Mouse (Mus musculus): ENCODE measurements at regions not wholly inside any gene's neighbourhood (a gene's known extent, or its start where the extent isn't known, plus 50 kb on each side); places are given as distances from the start of the nearest gene placed in this dataset.

- DNase-seq, result no peak
Observed at GRCm38 (mm10) chr12:94795913-94796615, 896.0 kb upstream of the Flrt2 start.

- no peak for DNase-seq
Observed at GRCm38 (mm10) chr12:94804692-94805091, 887.3 kb upstream of the Flrt2 start.

GRCm38 (mm10) chr12:94831400-94831799 lies 860.6 kb upstream of the Flrt2 start:
- no peak for DNase-seq

GRCm38 (mm10) chr12:94862720-94863119 lies 829.3 kb upstream of the Flrt2 start:
- DNase-seq, result no peak

GRCm38 (mm10) chr12:94910816-94911215 lies 781.2 kb upstream of the Flrt2 start:
- DNase-seq, result no peak

- DNase-seq, result no peak
Observed at GRCm38 (mm10) chr12:94943067-94943466, 749.0 kb upstream of the Flrt2 start.
